Mouse (Mus musculus) liver, embryonic 13.5 days (tissue): Measurements from ENCODE around the gene Prdm9. TPM values are rescaled to one million over a fixed set of nuclear protein-coding genes. Genes with fewer than 3 reads are reported as not detected.

Experiments used
- ATAC-seq: fragments of 200-750 bp; cut with Nextera tagmentation; 2 replicates; pipeline ENCODE4 v1.8.0; 2017; ENCODE audit warnings: low read depth, mild to moderate bottlenecking, moderate number of reproducible peaks, moderate library complexity
- DNase-seq: peaks from one replicate; pipeline ENCODE4 v3.0.0; 2022
- H3K27ac ChIP-seq: fragments of 300-500 bp; sonication (generic); 2 replicates; pipeline ENCODE4 v1.5.1; 2015; ENCODE audit warnings: moderate library complexity, mild to moderate bottlenecking, inconsistent platforms
- H3K27me3 ChIP-seq: fragments of 300-500 bp; sonication (generic); 2 replicates; pipeline ENCODE4 v1.6.1; 2015; ENCODE audit warnings: mild to moderate bottlenecking, inconsistent platforms
- H3K36me3 ChIP-seq: fragments of 300-500 bp; sonication (generic); 2 replicates; pipeline ENCODE4 v1.6.1; 2015; ENCODE audit warnings: mild to moderate bottlenecking, inconsistent platforms
- H3K4me1 ChIP-seq: fragments of 300-500 bp; sonication (generic); replicated peaks from 2 replicates; pipeline ENCODE4 v1.6.1; 2015; ENCODE audit warnings: inconsistent platforms
- H3K4me2 ChIP-seq: fragments of 300-500 bp; sonication (generic); 2 replicates; pipeline ENCODE4 v1.6.1; 2015; ENCODE audit warnings: inconsistent platforms, mild to moderate bottlenecking, moderate library complexity
- H3K4me3 ChIP-seq: fragments of 300-500 bp; sonication (generic); replicated peaks from 2 replicates; pipeline ENCODE4 v1.5.1; 2015; ENCODE audit warnings: mild to moderate bottlenecking, inconsistent platforms
- H3K9ac ChIP-seq: fragments of 300-500 bp; sonication (generic); 2 replicates; pipeline ENCODE4 v1.6.1; 2015; ENCODE audit warnings: mild to moderate bottlenecking, inconsistent platforms
- H3K9me3 ChIP-seq: fragments of 300-500 bp; sonication (generic); replicated peaks from 2 replicates; pipeline ENCODE4 v1.6.1; 2016; ENCODE audit warnings: inconsistent platforms
- WGBS: fragments of 180-500 bp; shearing (Covaris S2); methylation state at CpG from one replicate; pipeline ENCODE4 v1.1.7; 2015; ENCODE audit not compliant: insufficient replicate concordance; 5-methylcytosine and 5-hydroxymethylcytosine counted together
- polyA plus RNA-seq: library from polyadenylated mRNA; unstranded; fragments of >200 nt; fragmentation: Nextera tagmentation; extraction: Ambion mirVana; gene quantifications from 2 replicates; pipeline ENCODE4 v1.2.1, GENCODE M21; 2015

Gene Prdm9
- polyA plus RNA-seq = 0.51 and 0.55 TPM in 2 replicates

- peaks cover 11% of the 10 kb centered on the region for H3K4me1 ChIP-seq
- peak within 1 kb of the TSS; percentile 85 for H3K4me2 ChIP-seq
- peak within 1 kb of the TSS; percentile 67 for H3K4me3 ChIP-seq
- peak within 1 kb of the TSS; percentile 78 for H3K27ac ChIP-seq
- H3K36me3 ChIP-seq = no peaks in the 10 kb centered on the region
- WGBS = under 1% methylated on average over 43 of the region's 43 CpGs
- DNase-seq = peak; percentile 99
- H3K9ac ChIP-seq = peak within 1 kb of the TSS; percentile 75
- peaks cover 6% of the 10 kb centered on the region; the same call in 1 of the 2 replicates for H3K27me3 ChIP-seq
- peak; percentile 99 for ATAC-seq
- no peaks in the 10 kb centered on the region for H3K9me3 ChIP-seq
Measured at GRCm38 (mm10) chr17:15564014-15564927, at the start of gene Prdm9. Gene Prdm9 (minus strand): TSS chr17:15564354.

- Histone ChIP-seq H3K9me3 (no peaks in the 10 kb centered on the region), H3K36me3 (no peaks in the 10 kb centered on the region), H3K4me1 (no peaks in the 10 kb centered on the region), H3K9ac (no peak overlapping the region), H3K4me3 (no peak overlapping the region), H3K27me3 (no peaks in the 10 kb centered on the region), H3K27ac (no peak overlapping the region), H3K4me2 (no peak overlapping the region)
- DNase-seq = no peak
- no peak for ATAC-seq
- 85% methylated on average over 7 of the region's 11 CpGs for WGBS
Measured at GRCm38 (mm10) chr17:15599496-15599895, 35.3 kb upstream of the Prdm9 start.

GRCm38 (mm10) chr17:15591216-15591881, 27.2 kb upstream of the Prdm9 start:
- Histone ChIP-seq H3K9ac (no peak overlapping the region), H3K27ac (no peak overlapping the region), H3K4me3 (no peak overlapping the region), H3K9me3 (no peaks in the 10 kb centered on the region), H3K4me2 (no peak overlapping the region), H3K4me1 (no peaks in the 10 kb centered on the region), H3K27me3 (no peaks in the 10 kb centered on the region), H3K36me3 (no peaks in the 10 kb centered on the region)
- WGBS = 63% methylated on average over 7 of the region's 7 CpGs
- ATAC-seq (no peak), DNase-seq (no peak)

- no peaks in the 10 kb centered on the region for H3K27me3 ChIP-seq
- H3K27ac ChIP-seq = no peak overlapping the region
- H3K36me3 ChIP-seq = no peaks in the 10 kb centered on the region
- ATAC-seq (no peak), DNase-seq (no peak)
- H3K4me2 ChIP-seq = no peak overlapping the region
- H3K4me1 ChIP-seq = no peaks in the 10 kb centered on the region
- H3K9me3 ChIP-seq = no peaks in the 10 kb centered on the region
- 68% methylated on average over 2 of the region's 2 CpGs for WGBS
- no peak overlapping the region for H3K4me3 ChIP-seq
- H3K9ac ChIP-seq = no peak overlapping the region
Measured at GRCm38 (mm10) chr17:15588116-15588515, 24.0 kb upstream of the Prdm9 start.

GRCm38 (mm10) chr17:15585691-15586090, 21.5 kb upstream of the Prdm9 start:
- Histone ChIP-seq H3K4me3 (no peak overlapping the region), H3K4me1 (no peaks in the 10 kb centered on the region), H3K9ac (no peak overlapping the region), H3K4me2 (no peak overlapping the region), H3K9me3 (no peaks in the 10 kb centered on the region), H3K27me3 (no peaks in the 10 kb centered on the region), H3K36me3 (no peaks in the 10 kb centered on the region), H3K27ac (no peak overlapping the region)
- DNase-seq (no peak), ATAC-seq (no peak)
- 27% methylated on average over 4 of the region's 4 CpGs for WGBS

- ATAC-seq = no peak
- H3K4me1 ChIP-seq = no peaks in the 10 kb centered on the region
- no peak overlapping the region for H3K9ac ChIP-seq
- no peak overlapping the region for H3K4me2 ChIP-seq
- H3K27me3 ChIP-seq = peaks cover 6% of the 10 kb centered on the region
- no peak overlapping the region for H3K27ac ChIP-seq
- no peaks in the 10 kb centered on the region for H3K9me3 ChIP-seq
- no peak overlapping the region for H3K4me3 ChIP-seq
- 44% methylated on average over 7 of the region's 7 CpGs for WGBS
- H3K36me3 ChIP-seq = no peaks in the 10 kb centered on the region
- DNase-seq = no peak
Measured at GRCm38 (mm10) chr17:15583071-15583470, 18.9 kb upstream of the Prdm9 start.

- Histone ChIP-seq H3K4me1 (no peaks in the 10 kb centered on the region), H3K4me2 (no peak overlapping the region), H3K27ac (no peak overlapping the region), H3K36me3 (no peaks in the 10 kb centered on the region), H3K9ac (no peak overlapping the region), H3K9me3 (no peaks in the 10 kb centered on the region), H3K27me3 (peaks cover 34% of the 10 kb centered on the region), H3K4me3 (no peak overlapping the region)
- no peak for ATAC-seq
- DNase-seq = no peak
- WGBS = 62% methylated on average over 2 of the region's 2 CpGs
Measured at GRCm38 (mm10) chr17:15580072-15580447, 15.9 kb upstream of the Prdm9 start.

GRCm38 (mm10) chr17:15579410-15580071, 15.4 kb upstream of the Prdm9 start:
- 49% methylated on average over 7 of the region's 7 CpGs for WGBS
- H3K9me3 ChIP-seq = no peaks in the 10 kb centered on the region
- H3K9ac ChIP-seq = no peak overlapping the region
- no peaks in the 10 kb centered on the region for H3K36me3 ChIP-seq
- H3K27me3 ChIP-seq = peaks cover 35% of the 10 kb centered on the region
- H3K4me1 ChIP-seq = no peaks in the 10 kb centered on the region
- no peak overlapping the region for H3K4me3 ChIP-seq
- H3K4me2 ChIP-seq = no peak overlapping the region
- H3K27ac ChIP-seq = no peak overlapping the region
- peak; percentile 39; the same call in 1 of the 2 replicates for ATAC-seq
- DNase-seq = no peak

GRCm38 (mm10) chr17:15577291-15577694, 13.1 kb upstream of the Prdm9 start:
- H3K4me3 ChIP-seq = peak overlapping the region; percentile 23; the same call in 1 of the 2 replicates
- no peak for DNase-seq
- peak overlapping the region; percentile 45 for H3K4me2 ChIP-seq
- no peaks in the 10 kb centered on the region for H3K36me3 ChIP-seq
- no peaks in the 10 kb centered on the region for H3K9me3 ChIP-seq
- H3K4me1 ChIP-seq = no peaks in the 10 kb centered on the region
- no peak for ATAC-seq
- no peak overlapping the region for H3K9ac ChIP-seq
- H3K27me3 ChIP-seq = peaks cover 35% of the 10 kb centered on the region
- WGBS = under 1% methylated on average over 32 of the region's 32 CpGs
- H3K27ac ChIP-seq = no peak overlapping the region

- no peak overlapping the region for H3K27ac ChIP-seq
- H3K4me2 ChIP-seq = no peak overlapping the region
- DNase-seq (no peak), ATAC-seq (no peak)
- no peaks in the 10 kb centered on the region for H3K9me3 ChIP-seq
- no peak overlapping the region for H3K9ac ChIP-seq
- H3K27me3 ChIP-seq = peaks cover 35% of the 10 kb centered on the region
- no peaks in the 10 kb centered on the region for H3K36me3 ChIP-seq
- no peak overlapping the region for H3K4me3 ChIP-seq
- no peaks in the 10 kb centered on the region for H3K4me1 ChIP-seq
- WGBS = 39% methylated on average over 1 of the region's 1 CpGs
Measured at GRCm38 (mm10) chr17:15575056-15575455, 10.9 kb upstream of the Prdm9 start.

- WGBS = 58% methylated on average over 5 of the region's 5 CpGs
- H3K9ac ChIP-seq = no peak overlapping the region
- peaks cover 11% of the 10 kb centered on the region for H3K4me1 ChIP-seq
- H3K4me3 ChIP-seq = no peak overlapping the region
- no peak overlapping the region for H3K27ac ChIP-seq
- H3K27me3 ChIP-seq = peaks cover 6% of the 10 kb centered on the region; the same call in 1 of the 2 replicates
- DNase-seq (no peak), ATAC-seq (no peak)
- no peaks in the 10 kb centered on the region for H3K9me3 ChIP-seq
- no peak overlapping the region for H3K4me2 ChIP-seq
- no peaks in the 10 kb centered on the region for H3K36me3 ChIP-seq
Measured at GRCm38 (mm10) chr17:15566908-15567307, 2.8 kb upstream of the Prdm9 start.
